In the genomic region with DNA sequence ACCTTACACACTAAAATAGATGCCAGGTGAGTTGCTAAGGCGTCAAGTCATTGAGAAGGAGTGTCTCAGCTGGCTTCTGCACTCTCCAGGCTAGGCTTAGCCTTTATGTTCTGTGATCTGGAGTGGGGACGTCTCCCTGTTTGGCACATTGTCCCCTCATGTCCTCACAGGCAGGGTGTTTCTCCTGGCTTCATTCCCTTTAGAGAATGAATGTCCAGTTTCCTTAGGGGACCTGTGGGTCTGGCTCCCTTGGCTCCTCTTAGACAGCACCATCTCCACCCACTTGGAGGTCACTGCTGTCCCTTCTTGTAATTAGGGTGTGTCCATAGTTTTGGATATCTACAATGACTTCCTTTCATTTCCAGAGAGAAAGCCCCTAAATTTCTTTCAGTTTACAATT, we compare ENCODE assay signal across 37 mouse cellular contexts. TPM values are rescaled to one million over a fixed set of nuclear protein-coding genes. Genes with fewer than 3 reads are reported as not detected.
"Had no signal": no experiment of that assay in that cellular context is flagged by ENCODE, and none has a peak within 500 bp of the region (broad histone marks: within the 10 kb centered on the region; RNA-seq: fewer than 3 reads in every experiment).

No protein-coding gene starts in this region.

- H3K9me3 ChIP-seq: embryonic facial prominence, embryonic 10.5 days; embryonic facial prominence, embryonic 12.5 days; embryonic facial prominence, embryonic 13.5 days; embryonic facial prominence, embryonic 15.5 days; forebrain, embryonic 10.5 days; forebrain, embryonic 12.5 days; forebrain, embryonic 13.5 days; forebrain, embryonic 15.5 days had no signal

- ATAC-seq: forebrain, embryonic 13.5 days; forebrain, embryonic 14.5 days; forebrain, embryonic 15.5 days; forebrain, embryonic 16.5 days; forebrain, postnatal 0 days had no signal

- H3K27me3 ChIP-seq: forebrain, embryonic 15.5 days had no signal

- H3K4me1 ChIP-seq: embryonic facial prominence, embryonic 10.5 days; embryonic facial prominence, embryonic 12.5 days; embryonic facial prominence, embryonic 13.5 days; embryonic facial prominence, embryonic 15.5 days; forebrain, embryonic 10.5 days; forebrain, embryonic 12.5 days; forebrain, embryonic 13.5 days; forebrain, embryonic 15.5 days had no signal

- DNase-seq: cerebellum, adult 2 months; cerebellum, adult 8-10 months; cerebellum, adult 9-10 months; cerebellum, adult 9-11 months; cerebellum, postnatal 10 days; cerebellum, postnatal 14 days; cerebellum, postnatal 25 days; cerebellum, postnatal 36 days; embryo, embryonic 11 days; forebrain, postnatal 0 days; gastrocnemius, adult 2 months; gastrocnemius, postnatal 10 days; gastrocnemius, postnatal 14 days; gastrocnemius, postnatal 25 days; gastrocnemius, postnatal 36 days; heart, adult 18-20 months; heart, adult 2 months had no signal

- H3K4me2 ChIP-seq: embryonic facial prominence, embryonic 12.5 days; embryonic facial prominence, embryonic 13.5 days; embryonic facial prominence, embryonic 15.5 days; forebrain, embryonic 12.5 days; forebrain, embryonic 13.5 days; forebrain, embryonic 15.5 days had no signal

- H3K27ac ChIP-seq: embryonic facial prominence, embryonic 10.5 days; embryonic facial prominence, embryonic 12.5 days; embryonic facial prominence, embryonic 13.5 days; embryonic facial prominence, embryonic 15.5 days; forebrain, embryonic 10.5 days; forebrain, embryonic 12.5 days; forebrain, embryonic 13.5 days; forebrain, embryonic 15.5 days; gastrocnemius, adult 2 months; heart, adult 2 months had no signal

- H3K9ac ChIP-seq: embryonic facial prominence, embryonic 12.5 days; embryonic facial prominence, embryonic 13.5 days; embryonic facial prominence, embryonic 15.5 days; forebrain, embryonic 12.5 days; forebrain, embryonic 13.5 days; forebrain, embryonic 15.5 days; forebrain, postnatal 0 days had no signal

- H3K36me3 ChIP-seq: embryonic facial prominence, embryonic 10.5 days; embryonic facial prominence, embryonic 12.5 days; embryonic facial prominence, embryonic 13.5 days; embryonic facial prominence, embryonic 15.5 days; forebrain, embryonic 10.5 days; forebrain, embryonic 12.5 days; forebrain, embryonic 15.5 days had no signal

- H3K4me3 ChIP-seq: embryonic facial prominence, embryonic 10.5 days; embryonic facial prominence, embryonic 12.5 days; embryonic facial prominence, embryonic 13.5 days; embryonic facial prominence, embryonic 15.5 days; erythroblast, embryonic 14.5 days; forebrain, embryonic 10.5 days; forebrain, embryonic 12.5 days; forebrain, embryonic 13.5 days; forebrain, embryonic 15.5 days; gastrocnemius, adult 2 months; heart, adult 2 months had no signal

RNA-seq across cellular contexts. Expression of gene Gja4, which starts 6.9 kb away (rescaled TPM):
- total RNA-seq: common myeloid progenitor, adult 5-6 weeks; granulocyte monocyte progenitor cell, adult 5-6 weeks had no signal
- polyA plus RNA-seq: erythroblast, embryonic 14.5 days had no signal

RNA-seq across cellular contexts. Expression of gene Gjb3, which starts 23.7 kb away (rescaled TPM):
- total RNA-seq: gastrocnemius, adult 18-20 months; gastrocnemius, adult 2 months; gastrocnemius, adult 8-10 months; gastrocnemius, postnatal 10 days; gastrocnemius, postnatal 14 days; gastrocnemius, postnatal 25 days; gastrocnemius, postnatal 36 days; gastrocnemius, postnatal 4 days; heart, adult 2 months had no signal
- polyA plus RNA-seq: erythroblast, embryonic 14.5 days; forebrain, embryonic 13.5 days; forebrain, embryonic 14.5 days; forebrain, embryonic 15.5 days; forebrain, embryonic 16.5 days had no signal

RNA-seq across cellular contexts. Expression of gene Gjb4, which starts 47.0 kb away (rescaled TPM):
- total RNA-seq: common myeloid progenitor, adult 5-6 weeks; forebrain, postnatal 0 days; gastrocnemius, adult 18-20 months; gastrocnemius, adult 2 months; gastrocnemius, adult 8-10 months; gastrocnemius, postnatal 10 days; gastrocnemius, postnatal 14 days; gastrocnemius, postnatal 25 days; gastrocnemius, postnatal 36 days; gastrocnemius, postnatal 4 days; granulocyte monocyte progenitor cell, adult 5-6 weeks; heart, adult 18-20 months; heart, adult 2 months; heart, adult 8-10 months had no signal
- polyA plus RNA-seq: cortical plate, adult 2 months; embryonic facial prominence, embryonic 10.5 days; embryonic facial prominence, embryonic 12.5 days; erythroblast, embryonic 14.5 days; forebrain, embryonic 10.5 days; forebrain, embryonic 11.5 days; forebrain, embryonic 12.5 days; forebrain, embryonic 13.5 days; forebrain, embryonic 14.5 days; forebrain, embryonic 15.5 days; forebrain, embryonic 16.5 days; forebrain, postnatal 0 days; frontal cortex, adult 2 months had no signal

RNA-seq across cellular contexts. Expression of gene Gjb5, which starts 51.1 kb away (rescaled TPM):
- total RNA-seq: common myeloid progenitor, adult 5-6 weeks; gastrocnemius, adult 18-20 months; gastrocnemius, adult 2 months; gastrocnemius, adult 8-10 months; granulocyte monocyte progenitor cell, adult 5-6 weeks had no signal
- polyA plus RNA-seq: cortical plate, adult 2 months; erythroblast, embryonic 14.5 days; forebrain, embryonic 12.5 days; forebrain, embryonic 13.5 days; forebrain, embryonic 15.5 days had no signal
